Mouse (Mus musculus): ENCODE measurements around the gene Tubb4b. TPM values are rescaled to one million over a fixed set of nuclear protein-coding genes. Genes with fewer than 3 reads are reported as not detected.
A peak's percentile ranks its signal among the peaks of the same experiment; 100 is the strongest.

Tubb4b gene
- total and polyA plus RNA-seq, 3 experiments, result 183 to 1,037 (median 979) TPM

DNA sequence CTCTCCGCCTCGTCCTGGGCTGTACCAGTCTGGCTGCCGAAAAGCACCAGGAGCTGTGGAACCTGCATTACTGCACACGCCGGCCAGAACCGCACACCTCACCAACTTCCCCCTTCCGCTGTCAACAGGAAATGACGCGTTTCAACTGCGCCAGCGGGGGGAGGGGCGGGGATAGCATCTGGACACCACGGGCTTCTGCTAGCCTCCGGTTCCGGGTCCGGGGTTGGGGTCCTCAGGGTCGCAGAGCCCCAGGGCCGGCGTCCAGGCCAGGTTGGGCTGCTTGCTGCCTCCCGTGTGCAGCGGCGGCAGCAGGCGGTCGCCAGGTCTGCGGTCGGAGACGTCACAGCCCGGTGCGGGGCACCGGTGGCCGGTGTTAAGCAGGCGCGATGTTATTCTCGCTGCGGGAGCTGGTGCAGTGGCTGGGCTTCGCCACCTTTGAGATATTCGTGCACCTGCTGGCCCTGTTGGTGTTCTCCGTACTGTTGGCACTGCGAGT is 30.8 kb upstream of the Tubb4b start, which contains the start of gene Tmem203 (continued):
- TF ChIP-seq SIN3A (IDR thresholded peaks at IDR 0.05; ENCODE audit: low read length) (peak; percentile 100), POLR2AphosphoS5 (IDR thresholded peaks at IDR 0.05; ENCODE audit: borderline replicate concordance, low read depth, low read length) (no peak), ZMIZ1 (IDR thresholded peaks at IDR 0.05; ENCODE audit: low read depth, low read length) (no peak), ZC3H11A (IDR thresholded peaks at IDR 0.05; ENCODE audit: low read depth, low read length) (no peak), ETS1 (IDR thresholded peaks at IDR 0.05; ENCODE audit: low read depth, low read length) (peak; percentile 64; the same call in 1 of the 2 replicates), MEF2A (IDR thresholded peaks at IDR 0.05; ENCODE audit: extremely low read depth, insufficient replicate concordance, low read depth, low read length, poor library complexity, severe bottlenecking) (no peak), MAX (IDR thresholded peaks at IDR 0.05; ENCODE audit: low read length) (peak; percentile 82), USF1 (IDR thresholded peaks at IDR 0.05; ENCODE audit: low read depth, low read length) (no peak), USF2 (IDR thresholded peaks at IDR 0.05; ENCODE audit: borderline replicate concordance in 1 of 2, insufficient read depth in 1 of 2, low read depth in 1 of 2, low read length in 2 of 2) (no peak), CHD1 (IDR thresholded peaks at IDR 0.05; ENCODE audit: low read depth, low read length) (no peak), KAT2A (conservative IDR thresholded peaks at IDR 0.05; ENCODE audit: low read depth, low read length) (peak; percentile 74; the same call in 1 of the 2 replicates), E2F4 (IDR thresholded peaks at IDR 0.05; ENCODE audit: borderline replicate concordance, low read depth, low read length) (no peak), BHLHE40 (IDR thresholded peaks at IDR 0.05; ENCODE audit: borderline replicate concordance, low read depth, low read length) (no peak), NELFE (IDR thresholded peaks at IDR 0.05; ENCODE audit: low read depth, low read length) (peak; percentile 80), POLR2AphosphoS2 (IDR thresholded peaks at IDR 0.05; ENCODE audit: low read length) (peak; percentile 65), GABPA (IDR thresholded peaks at IDR 0.05; ENCODE audit: low read depth, low read length) (no peak), SMC3 (IDR thresholded peaks at IDR 0.05; ENCODE audit: low read depth, low read length) (no peak), RAD21 (IDR thresholded peaks at IDR 0.05; ENCODE audit: low read depth, low read length) (no peak), RCOR1 (IDR thresholded peaks at IDR 0.05; ENCODE audit: low read depth, low read length) (no peak), ZNF384 (IDR thresholded peaks at IDR 0.05; ENCODE audit: low read depth, low read length) (no peak), CTCF (IDR thresholded peaks at IDR 0.05 in 2 of 3, conservative IDR thresholded peaks at IDR 0.05 in 1 of 3; ENCODE audit: control insufficient read depth in 1 of 3, insufficient read depth in 1 of 3, low read depth in 2 of 3, low read length in 3 of 3, poor library complexity in 1 of 3, severe bottlenecking in 1 of 3) (no peak), GATA1 (IDR thresholded peaks at IDR 0.05; ENCODE audit: low read depth, low read length) (no peak), JUND (IDR thresholded peaks at IDR 0.05; ENCODE audit: low read depth, low read length) (no peak)

DNA sequence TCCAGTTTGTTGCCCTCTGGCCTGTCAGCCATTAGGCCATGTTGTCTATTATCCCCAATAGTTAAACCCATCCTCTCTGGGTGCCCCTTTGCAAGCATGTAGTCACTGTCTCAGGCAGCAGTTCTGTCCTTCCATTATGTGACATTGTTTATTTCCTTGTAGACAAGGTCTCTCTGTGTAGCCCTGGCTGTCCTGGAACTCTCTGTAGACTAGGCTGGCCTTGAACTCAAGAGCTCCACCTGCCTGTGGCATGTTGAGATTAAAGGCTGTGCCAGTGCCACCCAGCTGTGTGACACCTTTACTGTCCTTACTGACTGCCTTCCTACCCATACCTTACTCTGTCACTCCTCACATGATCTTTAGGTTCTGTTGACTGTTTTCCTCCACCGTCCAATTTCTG is 27.8 kb upstream of the Tubb4b start:
- TF ChIP-seq RAD21 (IDR thresholded peaks at IDR 0.05; ENCODE audit: low read depth, low read length) (peak; percentile 29), CTCF (IDR thresholded peaks at IDR 0.05 in 2 of 3, conservative IDR thresholded peaks at IDR 0.05 in 1 of 3; ENCODE audit: control insufficient read depth in 1 of 3, insufficient read depth in 1 of 3, low read depth in 2 of 3, low read length in 3 of 3, poor library complexity in 1 of 3, severe bottlenecking in 1 of 3) (peak; percentile 49 to 66 (median 50)), UBTF (IDR thresholded peaks at IDR 0.05; ENCODE audit: borderline replicate concordance, insufficient read depth, low read depth, low read length) (no peak), ZNF384 (IDR thresholded peaks at IDR 0.05; ENCODE audit: low read depth, low read length) (no peak), SMC3 (IDR thresholded peaks at IDR 0.05; ENCODE audit: low read depth, low read length) (peak; percentile 78), USF2 (IDR thresholded peaks at IDR 0.05; ENCODE audit: borderline replicate concordance in 1 of 2, insufficient read depth in 1 of 2, low read depth in 1 of 2, low read length in 2 of 2) (no peak), USF1 (IDR thresholded peaks at IDR 0.05; ENCODE audit: low read depth, low read length) (no peak), ZC3H11A (IDR thresholded peaks at IDR 0.05; ENCODE audit: low read depth, low read length) (peak; percentile 43; the same call in 1 of the 2 replicates)

More for the DNA sequence above, 27.8 kb upstream of the Tubb4b start:
- peak; percentile 54 for DNase-seq (ENCODE audit: low read depth, low spot score)
- Histone ChIP-seq H3K27me3 (ENCODE audit: control insufficient read depth in 1 of 2, insufficient read depth in 2 of 2, low read length in 2 of 2) (no peaks in the 10 kb centered on the region), H3K79me2 (ENCODE audit: control insufficient read depth, insufficient read depth, low read length, poor library complexity) (peaks cover 20% of the 10 kb centered on the region), H3K4me3 (ENCODE audit: control insufficient read depth in 1 of 2, insufficient read depth in 1 of 2, low read depth in 2 of 2, low read length in 2 of 2) (no peak overlapping the region), H3K36me3 (ENCODE audit: control insufficient read depth in 1 of 2, insufficient read depth in 2 of 2, low read length in 2 of 2) (peaks cover 2 to 8% of the 10 kb centered on the region in 2 experiments; a peak in 2 of 4 replicates), H3K9me3 (replicated peaks; ENCODE audit: insufficient read depth, low read length) (no peaks in the 10 kb centered on the region), H3K27ac (ENCODE audit: control insufficient read depth, low read depth, low read length) (no peak overlapping the region), H3K9ac (ENCODE audit: control insufficient read depth, low read depth, low read length, poor library complexity, severe bottlenecking) (no peak overlapping the region), H3K4me1 (ENCODE audit: control insufficient read depth in 1 of 2, insufficient read depth in 2 of 2, low read length in 2 of 2) (peaks cover 2 to 12% of the 10 kb centered on the region in 2 experiments; a peak in 1 of 4 replicates)
